Mouse (Mus musculus) limb, embryonic 10.5 days (tissue): ENCODE measurements around the gene Cish. TPM values are rescaled to one million over a fixed set of nuclear protein-coding genes. Genes with fewer than 3 reads are reported as not detected.

ENCODE experiments used
- DNase-seq: peaks from one replicate; pipeline ENCODE4 v3.0.0-alpha.2; 2017; ENCODE audit warnings: low spot score
- H3K27ac ChIP-seq: fragments of 300-500 bp; sonication (generic); 2 replicates; pipeline ENCODE4 v1.5.1; 2016; ENCODE audit warnings: mild to moderate bottlenecking
- H3K27me3 ChIP-seq: fragments of 300-500 bp; sonication (generic); 2 replicates; pipeline ENCODE4 v1.6.1; 2016; ENCODE audit warnings: low read depth, mild to moderate bottlenecking; ENCODE audit not compliant: poor library complexity, severe bottlenecking
- H3K36me3 ChIP-seq: fragments of 300-500 bp; sonication (generic); 2 replicates; pipeline ENCODE4 v1.6.1; 2016; ENCODE audit warnings: mild to moderate bottlenecking, moderate library complexity
- H3K4me1 ChIP-seq: fragments of 300-500 bp; sonication (generic); 2 replicates; pipeline ENCODE4 v1.6.1; 2016
- H3K4me3 ChIP-seq: fragments of 300-500 bp; sonication (generic); 2 replicates; pipeline ENCODE4 v1.5.1; 2016; ENCODE audit warnings: mild to moderate bottlenecking, moderate library complexity
- H3K9me3 ChIP-seq: fragments of 300-500 bp; sonication (generic); replicated peaks from 2 replicates; pipeline ENCODE4 v1.6.1; 2016; ENCODE audit warnings: mild to moderate bottlenecking
- WGBS: fragments of 180-500 bp; shearing (Covaris S2); methylation state at CpG from one replicate; pipeline ENCODE4 v1.1.7; 2016; 5-methylcytosine and 5-hydroxymethylcytosine counted together
- polyA plus RNA-seq: library from polyadenylated mRNA; unstranded; fragments of >200 nt; fragmentation: Nextera tagmentation; extraction: Ambion mirVana; gene quantifications from 2 replicates; pipeline ENCODE4 v1.2.1, GENCODE M21; 2016

The Cish gene
- polyA plus RNA-seq, 1 experiment from 2014 or later, result 4.3 TPM

DNA sequence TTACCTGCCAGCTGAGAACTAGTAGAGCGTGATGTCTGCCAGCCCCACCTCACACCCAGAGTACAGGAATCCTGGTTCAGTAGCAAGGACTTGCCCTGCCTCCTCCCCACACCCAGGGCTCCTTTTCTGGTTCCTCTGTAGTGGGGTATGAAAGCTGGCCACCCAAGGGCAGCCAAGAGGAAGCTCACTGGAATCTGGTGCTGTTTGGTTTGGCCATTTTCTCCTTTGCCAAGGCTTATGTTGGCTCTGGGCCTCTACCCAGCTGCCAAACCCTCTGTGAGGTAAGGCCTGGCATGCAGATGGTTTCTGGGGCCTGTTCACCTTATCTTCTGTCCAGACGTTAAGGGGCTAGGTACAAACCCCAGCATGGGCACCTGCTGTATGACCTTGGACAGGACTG is 20.0 kb downstream of the Cish start:
- no peak for DNase-seq
- Histone ChIP-seq H3K36me3 (no peaks in the 10 kb centered on the region), H3K4me1 (0 out of 2 replicates have a peak, but pooled peaks cover 6% of the 10 kb centered on the region), H3K4me3 (no peak overlapping the region), H3K27ac (no peak overlapping the region), H3K9me3 (no peaks in the 10 kb centered on the region), H3K27me3 (no peaks in the 10 kb centered on the region)
- WGBS, result 90% methylated on average over 2 of the region's 2 CpGs

DNA sequence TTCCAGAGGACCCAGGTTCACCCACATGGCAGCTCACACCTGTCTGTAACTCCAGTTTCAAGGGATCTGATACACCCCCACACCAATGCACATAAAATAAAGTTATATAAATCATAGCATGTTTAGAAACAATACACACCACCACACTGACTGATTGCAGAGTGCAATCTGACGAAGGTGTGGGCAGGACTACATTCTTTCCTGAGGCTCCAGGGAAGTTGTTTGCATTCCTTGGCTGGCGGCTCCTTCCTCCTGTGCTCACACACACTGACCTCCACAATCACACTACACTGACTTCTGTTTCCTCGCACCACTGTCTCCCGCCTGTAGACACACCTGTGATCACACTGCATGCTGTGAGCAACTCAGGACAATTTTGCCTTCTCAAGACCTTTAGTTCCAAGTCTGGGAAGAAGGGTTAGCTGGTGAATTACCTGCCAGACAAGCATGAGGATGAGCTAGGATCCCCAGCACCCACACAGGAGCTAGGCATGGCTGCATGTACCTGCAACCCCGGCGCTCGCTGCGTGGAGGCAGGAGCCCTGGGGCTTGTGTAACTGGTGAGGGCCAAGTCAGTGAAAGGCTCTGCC is 26.7 kb downstream of the Cish start:
- 0 out of 2 replicates have a peak, but pooled peaks cover 4% of the 10 kb centered on the region for H3K36me3 ChIP-seq
- H3K9me3 ChIP-seq, result no peaks in the 10 kb centered on the region
- H3K4me1 ChIP-seq, result no peaks in the 10 kb centered on the region
- 82% methylated on average over 8 of the region's 8 CpGs for WGBS
- no peak overlapping the region for H3K4me3 ChIP-seq
- no peak for DNase-seq
- H3K27ac ChIP-seq, result no peak overlapping the region
- H3K27me3 ChIP-seq, result no peaks in the 10 kb centered on the region

DNA sequence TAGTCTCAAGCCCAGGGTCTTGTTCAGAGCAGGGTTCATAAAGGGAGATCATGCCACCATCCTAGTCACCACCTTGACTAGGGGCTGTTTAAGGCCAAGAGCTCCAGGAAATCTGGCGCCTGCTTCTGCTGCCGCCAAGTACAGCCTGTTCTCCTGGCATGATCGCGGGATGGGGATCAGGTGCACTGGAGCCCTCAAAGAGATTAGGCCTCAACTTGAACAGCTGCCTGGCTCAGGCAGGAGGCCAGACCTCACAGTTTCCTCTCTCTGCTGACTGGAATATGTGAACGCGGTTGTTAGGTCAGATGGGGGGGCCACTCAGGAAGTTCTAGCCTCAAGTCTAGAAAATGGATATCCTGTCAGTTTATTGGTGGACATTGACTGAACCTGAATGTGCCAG is 27.7 kb downstream of the Cish start:
- DNase-seq, result no peak
- Histone ChIP-seq H3K9me3 (no peaks in the 10 kb centered on the region), H3K36me3 (peaks cover 14% of the 10 kb centered on the region), H3K4me3 (no peak overlapping the region), H3K27ac (no peak overlapping the region), H3K4me1 (no peaks in the 10 kb centered on the region), H3K27me3 (no peaks in the 10 kb centered on the region)
- 81% methylated on average over 6 of the region's 6 CpGs for WGBS

DNA sequence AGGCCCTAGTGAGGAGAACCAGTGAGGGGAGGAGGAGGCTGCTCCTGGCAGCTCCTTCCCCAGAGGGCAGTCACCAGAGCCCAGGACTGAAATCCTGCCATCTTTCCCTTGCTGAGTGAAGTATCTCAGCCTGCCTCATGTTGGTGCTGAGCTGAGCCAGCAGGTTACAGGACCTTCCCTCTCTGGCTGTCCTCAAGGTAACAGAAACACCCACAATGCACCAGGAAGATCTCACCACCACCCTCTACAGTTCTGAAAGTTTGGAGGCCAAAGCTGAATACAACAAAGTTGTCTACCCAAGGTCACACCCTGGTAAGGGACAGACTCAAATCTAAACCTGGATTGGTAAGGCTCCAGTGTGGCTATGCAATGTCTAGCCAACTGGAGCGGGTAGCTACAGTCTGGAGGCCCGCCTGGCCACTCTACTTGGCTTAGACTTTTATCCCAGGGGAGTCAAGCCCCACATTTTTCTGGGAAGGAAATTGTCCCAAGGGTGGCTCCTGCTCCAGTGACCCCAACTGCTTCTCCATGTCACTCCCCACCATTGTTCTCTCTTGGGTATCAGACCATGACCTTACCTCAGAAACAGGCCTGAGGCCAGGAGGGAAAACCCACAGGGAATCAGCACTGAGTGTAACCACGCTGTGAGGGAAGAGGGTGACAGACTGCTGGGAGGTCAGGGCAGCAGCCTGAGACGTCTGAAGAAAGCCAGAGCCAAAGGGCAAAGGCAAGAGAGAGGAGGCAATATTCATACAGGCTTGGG is 29.2 kb downstream of the Cish start:
- Histone ChIP-seq H3K9me3 (no peaks in the 10 kb centered on the region), H3K4me3 (no peak overlapping the region), H3K27me3 (no peaks in the 10 kb centered on the region), H3K27ac (no peak overlapping the region), H3K36me3 (peaks cover 17% of the 10 kb centered on the region), H3K4me1 (no peaks in the 10 kb centered on the region)
- DNase-seq, result no peak
- WGBS, result 72% methylated on average over 4 of the region's 4 CpGs

DNA sequence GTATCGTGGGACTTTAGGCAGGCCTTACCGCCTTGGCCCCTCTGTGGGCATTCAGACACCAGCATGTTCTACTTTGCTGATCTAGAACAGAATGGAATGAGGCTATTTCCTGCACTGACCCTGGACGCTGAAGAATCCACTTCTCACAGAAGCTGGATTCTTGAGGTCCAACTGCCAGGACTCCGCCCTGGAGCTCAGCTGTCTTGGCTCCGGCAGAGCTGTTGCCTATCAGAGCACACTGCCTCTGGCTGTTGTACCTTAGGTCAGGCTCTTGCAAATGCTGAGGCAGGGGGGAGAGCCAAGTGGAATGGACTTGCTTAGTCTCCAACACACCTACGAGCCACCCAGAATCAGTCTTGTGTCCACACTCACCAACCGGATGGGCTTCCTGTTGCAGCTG is 30.1 kb downstream of the Cish start:
- no peak for DNase-seq
- Histone ChIP-seq H3K4me1 (no peaks in the 10 kb centered on the region), H3K27ac (no peak overlapping the region), H3K4me3 (no peak overlapping the region), H3K36me3 (peaks cover 17% of the 10 kb centered on the region), H3K27me3 (no peaks in the 10 kb centered on the region), H3K9me3 (no peaks in the 10 kb centered on the region)
- WGBS, result 89% methylated on average over 7 of the region's 7 CpGs

DNA sequence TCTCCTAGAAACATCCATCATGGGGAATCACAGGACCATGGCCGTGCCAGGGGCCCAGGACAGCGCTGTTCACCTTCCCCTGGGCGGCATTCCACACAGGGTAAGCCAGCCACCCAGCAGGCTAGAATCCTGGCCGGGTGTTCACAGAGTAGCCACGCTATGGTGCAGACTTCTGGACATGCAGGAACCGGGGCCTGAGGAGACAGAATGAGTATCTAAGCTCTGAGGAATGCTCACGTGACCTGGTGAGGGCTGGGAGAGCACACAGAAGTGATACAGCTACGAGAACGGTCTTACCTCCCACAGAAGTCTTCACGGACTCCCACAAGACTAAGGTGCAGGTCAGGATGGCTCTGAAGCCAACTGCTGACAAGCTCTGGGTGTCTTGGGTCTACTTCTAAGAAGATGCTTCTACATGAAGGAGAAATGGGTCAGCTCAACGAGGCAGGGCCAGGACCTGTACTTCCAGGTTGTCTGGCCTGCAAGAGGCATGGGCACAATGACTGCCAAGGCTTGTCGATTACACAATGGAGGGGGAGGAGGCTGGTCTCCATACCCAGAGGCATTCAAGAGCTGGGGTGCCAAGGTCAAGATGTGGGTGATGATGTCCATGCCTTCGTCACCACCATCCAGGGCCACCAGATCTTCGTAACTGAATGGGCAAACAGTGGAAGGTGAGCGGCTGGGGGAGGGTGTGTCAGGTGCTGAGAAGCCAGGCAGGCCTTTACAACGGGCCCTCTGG is 32.2 kb downstream of the Cish start:
- 92% methylated on average over 16 of the region's 16 CpGs for WGBS
- Histone ChIP-seq H3K27ac (no peak overlapping the region; the same call in 1 of the 2 replicates), H3K9me3 (no peaks in the 10 kb centered on the region), H3K27me3 (no peaks in the 10 kb centered on the region), H3K4me3 (no peak overlapping the region), H3K36me3 (peaks cover 22% of the 10 kb centered on the region), H3K4me1 (no peaks in the 10 kb centered on the region)
- DNase-seq, result no peak

DNA sequence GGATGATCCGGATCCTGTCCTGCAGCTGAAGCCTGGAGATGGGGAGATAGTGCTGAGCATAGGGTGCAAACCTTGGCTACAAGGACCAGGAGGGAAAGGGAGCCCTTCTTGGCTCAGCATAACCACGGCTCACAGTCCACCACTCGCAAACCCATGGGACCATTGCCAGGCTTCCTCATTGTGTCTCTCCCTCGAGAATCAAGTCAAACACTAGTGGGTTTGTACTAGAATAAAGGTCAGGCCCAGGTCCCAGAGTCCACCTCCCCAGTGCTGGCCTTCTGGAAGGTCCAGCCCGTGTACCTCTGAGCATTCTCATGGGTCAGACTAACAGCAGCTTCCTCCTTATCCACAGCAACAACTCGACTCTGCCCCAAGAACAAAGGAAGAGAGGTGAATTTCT is 35.0 kb downstream of the Cish start:
- H3K4me1 ChIP-seq, result 0 out of 2 replicates have a peak, but pooled peaks cover under 1% of the 10 kb centered on the region
- 89% methylated on average over 6 of the region's 6 CpGs for WGBS

DNA sequence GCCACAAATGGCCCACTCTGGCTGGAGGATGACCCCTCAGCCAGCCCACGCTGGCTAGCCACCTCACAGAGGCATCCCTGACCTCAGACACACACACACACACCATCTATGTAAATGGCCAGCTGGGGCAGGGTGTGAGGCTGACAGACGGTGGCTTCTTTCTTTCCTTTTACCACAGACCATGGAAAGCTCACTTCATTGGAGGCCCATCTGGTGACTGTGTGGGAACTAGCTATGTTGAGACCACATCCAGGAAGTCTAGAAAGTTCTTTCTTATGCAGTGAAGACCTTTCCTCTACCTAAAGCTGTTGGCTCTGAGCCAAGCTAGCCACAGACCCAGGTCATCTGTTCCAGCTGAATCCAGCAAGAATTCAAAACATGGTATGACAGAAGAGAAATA is 37.9 kb downstream of the Cish start:
- DNase-seq, result no peak
- no peak overlapping the region for H3K4me3 ChIP-seq
- H3K36me3 ChIP-seq, result peaks cover 7% of the 10 kb centered on the region
- H3K27ac ChIP-seq, result no peak overlapping the region
- peaks cover 17% of the 10 kb centered on the region for H3K4me1 ChIP-seq
- WGBS, result 45% methylated on average over 2 of the region's 2 CpGs
- H3K27me3 ChIP-seq, result no peaks in the 10 kb centered on the region
- H3K9me3 ChIP-seq, result no peaks in the 10 kb centered on the region

More for the DNA sequence above, 35.0 kb downstream of the Cish start:
- no peaks in the 10 kb centered on the region for H3K27me3 ChIP-seq
- DNase-seq, result no peak
- peaks cover 22% of the 10 kb centered on the region for H3K36me3 ChIP-seq
- no peak overlapping the region for H3K4me3 ChIP-seq
- no peak overlapping the region for H3K27ac ChIP-seq
- no peaks in the 10 kb centered on the region for H3K9me3 ChIP-seq

DNA sequence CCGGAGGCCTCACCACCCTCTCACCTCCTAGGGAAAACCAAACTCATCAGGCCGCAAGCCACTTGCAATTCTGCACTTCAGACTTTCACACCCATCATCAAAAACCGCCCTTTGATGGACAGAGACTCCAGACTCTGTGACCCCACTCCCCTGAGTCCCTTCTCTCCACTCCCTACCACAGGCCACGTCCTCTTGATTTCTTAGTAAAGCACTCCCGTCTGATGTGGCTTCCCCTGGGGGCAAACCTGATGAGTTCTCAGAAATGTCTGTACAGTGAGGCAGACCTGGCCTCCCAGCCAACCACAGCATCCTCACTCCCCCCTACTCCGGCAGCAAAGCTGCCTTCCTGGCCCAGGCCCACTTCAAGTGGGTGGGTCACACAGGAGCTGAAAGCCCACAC is 38.5 kb downstream of the Cish start:
- peaks cover 20% of the 10 kb centered on the region for H3K4me1 ChIP-seq
- no peak overlapping the region for H3K27ac ChIP-seq
- no peak overlapping the region for H3K4me3 ChIP-seq
- peaks cover 5% of the 10 kb centered on the region; the same call in 1 of the 2 replicates for H3K36me3 ChIP-seq
- DNase-seq, result no peak
- no peaks in the 10 kb centered on the region for H3K27me3 ChIP-seq
- 88% methylated on average over 6 of the region's 6 CpGs for WGBS
- no peaks in the 10 kb centered on the region for H3K9me3 ChIP-seq

DNA sequence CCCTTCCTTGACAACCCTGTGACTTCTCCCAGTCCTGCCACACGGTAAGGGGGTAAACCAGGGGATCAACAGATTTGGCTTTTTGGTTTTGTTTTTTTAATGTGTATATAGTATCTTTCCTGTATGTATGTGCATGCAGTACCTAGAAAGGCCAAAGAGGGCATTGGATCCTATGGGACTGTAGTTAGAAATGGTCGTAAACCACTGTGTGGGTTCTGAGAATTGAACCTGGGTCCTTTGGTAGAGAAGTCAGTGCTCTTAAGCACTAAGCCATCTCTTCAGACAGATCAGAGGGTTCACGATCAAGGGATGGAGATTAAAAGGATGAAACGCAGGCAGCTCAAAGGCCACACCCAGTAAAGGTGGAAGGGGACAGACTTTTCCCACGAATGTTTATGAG is 39.2 kb downstream of the Cish start:
- H3K36me3 ChIP-seq, result peaks cover 5% of the 10 kb centered on the region; the same call in 1 of the 2 replicates
- WGBS, result 91% methylated on average over 5 of the region's 5 CpGs

DNA sequence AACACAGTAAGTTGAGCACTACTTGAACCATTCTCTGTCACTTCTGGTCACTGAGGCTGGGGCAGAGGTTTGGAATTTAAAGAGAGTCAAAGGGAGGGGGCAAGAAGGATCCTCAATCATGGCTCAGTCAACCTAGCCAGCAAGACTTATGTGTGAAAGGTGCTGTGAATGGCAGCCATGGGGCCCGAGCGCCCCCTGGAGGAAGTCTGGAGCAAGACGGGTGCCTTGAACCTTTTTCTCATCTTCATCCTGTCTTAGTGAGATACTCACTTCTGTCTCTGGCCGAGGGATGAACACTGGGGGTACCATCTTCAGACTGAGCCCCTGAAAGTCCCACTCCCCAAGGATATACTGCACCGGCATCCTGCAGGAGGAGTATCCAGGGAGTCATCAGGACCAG is 40.1 kb downstream of the Cish start:
- Histone ChIP-seq H3K4me3 (no peak overlapping the region), H3K36me3 (peaks cover 5% of the 10 kb centered on the region; the same call in 1 of the 2 replicates), H3K9me3 (no peaks in the 10 kb centered on the region), H3K27ac (no peak overlapping the region), H3K4me1 (peaks cover 24% of the 10 kb centered on the region), H3K27me3 (peaks cover under 1% of the 10 kb centered on the region)
- DNase-seq, result peak; percentile 71
- 15% methylated on average over 5 of the region's 5 CpGs for WGBS

More for the DNA sequence above, 39.2 kb downstream of the Cish start:
- no peak overlapping the region for H3K4me3 ChIP-seq
- DNase-seq, result no peak
- H3K27me3 ChIP-seq, result no peaks in the 10 kb centered on the region
- peaks cover 20% of the 10 kb centered on the region for H3K4me1 ChIP-seq
- H3K27ac ChIP-seq, result no peak overlapping the region
- no peaks in the 10 kb centered on the region for H3K9me3 ChIP-seq

DNA sequence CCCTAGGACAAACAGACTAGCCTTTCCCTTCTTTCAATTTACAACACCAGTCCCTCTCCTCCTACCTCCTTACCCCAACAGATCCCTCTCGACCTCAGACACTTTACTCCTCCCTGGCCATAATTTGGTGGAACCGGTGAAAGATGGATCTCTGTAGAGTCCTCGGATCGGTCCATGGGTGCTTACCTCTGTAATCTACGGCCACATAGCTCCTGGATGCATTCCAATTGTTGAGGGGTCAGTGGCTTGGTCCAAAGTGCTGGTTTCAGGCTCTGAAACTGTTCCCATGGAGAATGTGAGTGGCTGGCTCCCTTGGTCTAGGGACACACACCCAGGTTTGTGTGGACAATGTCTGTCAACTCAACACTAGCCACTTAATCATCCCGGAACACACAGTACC is 40.6 kb downstream of the Cish start:
- H3K27ac ChIP-seq, result no peak overlapping the region
- peaks cover 6% of the 10 kb centered on the region for H3K27me3 ChIP-seq
- peaks cover 5% of the 10 kb centered on the region; the same call in 1 of the 2 replicates for H3K36me3 ChIP-seq
- no peak for DNase-seq
- 89% methylated on average over 6 of the region's 6 CpGs for WGBS
- H3K4me1 ChIP-seq, result peaks cover 27% of the 10 kb centered on the region
- no peak overlapping the region for H3K4me3 ChIP-seq
- no peaks in the 10 kb centered on the region for H3K9me3 ChIP-seq
